Mouse (Mus musculus) liver, postnatal 0 days (tissue): Measurements from ENCODE around the gene Trappc11. TPM values are rescaled to one million over a fixed set of nuclear protein-coding genes. Genes with fewer than 3 reads are reported as not detected.

Experiments used
- ATAC-seq: fragments of 200-750 bp; cut with Nextera tagmentation; 2 replicates; pipeline ENCODE4 v1.8.0; 2017; ENCODE audit warnings: mild to moderate bottlenecking, moderate library complexity
- DNase-seq: peaks from one replicate; pipeline ENCODE4 v3.0.0-alpha.2; 2016
- H3K27ac ChIP-seq: fragments of 300-500 bp; sonication (generic); 2 replicates; pipeline ENCODE4 v1.5.1; 2014; ENCODE audit warnings: antibody characterized with exemption, moderate library complexity, mild to moderate bottlenecking, low read depth
- H3K27me3 ChIP-seq: fragments of 300-500 bp; sonication (generic); 2 replicates; pipeline ENCODE4 v1.6.1; 2014; ENCODE audit warnings: low read length, control low read depth, mixed read lengths; ENCODE audit not compliant: insufficient read depth
- H3K36me3 ChIP-seq: fragments of 300-500 bp; sonication (generic); replicated peaks from 2 replicates; pipeline ENCODE4 v1.6.1; 2014; ENCODE audit warnings: mild to moderate bottlenecking, control low read depth, low read length, moderate library complexity, mixed read lengths; ENCODE audit not compliant: insufficient read depth
- H3K4me1 ChIP-seq: fragments of 300-500 bp; sonication (generic); 2 replicates; pipeline ENCODE4 v1.6.1; 2014; ENCODE audit warnings: antibody characterized with exemption, mild to moderate bottlenecking, control low read depth; ENCODE audit not compliant: insufficient read depth
- H3K4me2 ChIP-seq: fragments of 300-500 bp; sonication (generic); 2 replicates; pipeline ENCODE4 v1.6.1; 2014; ENCODE audit warnings: low read depth, mild to moderate bottlenecking, low read length, moderate library complexity, mixed read lengths
- H3K4me3 ChIP-seq: fragments of 300-500 bp; sonication (generic); 2 replicates; pipeline ENCODE4 v1.5.1; 2014; ENCODE audit warnings: low read depth, low read length
- H3K9ac ChIP-seq: fragments of 300-500 bp; sonication (generic); replicated peaks from 2 replicates; pipeline ENCODE4 v1.6.1; 2014; ENCODE audit warnings: mild to moderate bottlenecking, moderate library complexity
- H3K9me3 ChIP-seq: fragments of 300-500 bp; sonication (generic); 2 replicates; pipeline ENCODE4 v1.6.1; 2016; ENCODE audit warnings: mild to moderate bottlenecking, control low read depth, low read length, mixed read lengths
- CTCF ChIP-seq: sonication (generic); IDR thresholded peaks from 2 replicates; pipeline ENCODE4 v1.5.1; 2016; ENCODE audit warnings: antibody characterized with exemption, low read depth
- EP300 ChIP-seq: IDR thresholded peaks from 2 replicates; pipeline ENCODE4 v1.6.1; 2016; ENCODE audit warnings: antibody characterized with exemption, low read depth, mild to moderate bottlenecking
- WGBS: fragments of 180-500 bp; shearing (Covaris S2); extraction: QIAGEN DNeasy Blood & Tissue Kit; methylation state at CpG from one replicate; pipeline ENCODE4 v1.1.7; 2014; ENCODE audit not compliant: insufficient replicate concordance; 5-methylcytosine and 5-hydroxymethylcytosine counted together
- polyA plus RNA-seq: library from polyadenylated mRNA; unstranded; fragments of >200 nt; fragmentation: Nextera tagmentation; extraction: Ambion mirVana; gene quantifications from 2 replicates; pipeline ENCODE4 v1.2.1, GENCODE M21; 2015

Trappc11 gene
- 9.2 and 10.2 TPM in 2 replicates for polyA plus RNA-seq

DNA sequence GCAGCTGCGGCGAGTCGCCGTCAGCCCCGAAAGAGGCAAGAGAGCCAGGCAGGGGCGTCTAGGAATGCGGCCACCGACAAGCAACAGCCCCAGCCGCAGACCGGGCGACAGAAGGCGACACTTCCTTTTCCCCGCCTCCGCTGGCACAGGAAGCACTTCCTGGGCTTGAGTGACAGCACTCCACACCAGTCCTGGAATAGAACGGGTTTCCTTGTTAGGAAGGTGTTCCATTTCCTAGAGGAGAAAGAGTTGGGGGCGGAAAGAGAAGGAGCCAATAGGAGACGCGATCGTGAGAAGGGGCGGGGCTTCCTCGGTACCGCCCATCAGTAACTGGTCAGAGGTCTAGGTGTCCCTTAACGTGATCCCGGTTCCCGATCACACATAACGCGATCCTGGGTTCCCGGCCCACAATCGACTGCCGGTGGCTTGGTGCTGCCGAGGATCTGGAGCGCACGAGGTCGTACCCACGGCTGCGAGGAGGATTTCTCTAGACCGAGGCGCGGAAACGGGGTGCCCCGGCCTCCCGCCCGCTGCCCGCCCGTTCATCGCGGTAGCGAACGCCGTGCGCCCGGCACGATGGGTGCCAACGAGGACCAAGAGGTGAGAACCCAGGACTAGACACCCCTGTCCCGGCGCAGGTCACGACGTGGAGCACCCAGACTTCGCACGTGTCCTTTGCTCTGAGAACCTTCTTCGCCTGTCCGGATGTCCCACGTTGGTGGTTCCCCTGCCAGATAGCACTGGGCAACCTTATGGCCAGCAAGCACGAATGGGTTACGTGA lies at the start of gene Trappc11, which contains the start of gene Rwdd4a:
Trappc11 (minus strand) TSS at position 127 of the 782 bp plus-strand sequence.
Rwdd4a (plus strand) TSS at position 321 of the 782 bp plus-strand sequence.
- Histone ChIP-seq H3K9ac (peak within 1 kb of the TSS; percentile 93), H3K36me3 (peaks cover 17% of the 10 kb centered on the region; the same call in 1 of the 2 replicates), H3K4me1 (peaks cover 20% of the 10 kb centered on the region), H3K9me3 (no peaks in the 10 kb centered on the region), H3K4me3 (peak within 1 kb of the TSS; percentile 86), H3K4me2 (peak within 1 kb of the TSS; percentile 94), H3K27ac (peak within 1 kb of the TSS; percentile 93), H3K27me3 (no peaks in the 10 kb centered on the region)
- TF ChIP-seq EP300 (no peak), CTCF (no peak)
- DNase-seq: peak; percentile 96
- peak; percentile 99 for ATAC-seq
- under 1% methylated on average over 63 of the region's 65 CpGs for WGBS

DNA sequence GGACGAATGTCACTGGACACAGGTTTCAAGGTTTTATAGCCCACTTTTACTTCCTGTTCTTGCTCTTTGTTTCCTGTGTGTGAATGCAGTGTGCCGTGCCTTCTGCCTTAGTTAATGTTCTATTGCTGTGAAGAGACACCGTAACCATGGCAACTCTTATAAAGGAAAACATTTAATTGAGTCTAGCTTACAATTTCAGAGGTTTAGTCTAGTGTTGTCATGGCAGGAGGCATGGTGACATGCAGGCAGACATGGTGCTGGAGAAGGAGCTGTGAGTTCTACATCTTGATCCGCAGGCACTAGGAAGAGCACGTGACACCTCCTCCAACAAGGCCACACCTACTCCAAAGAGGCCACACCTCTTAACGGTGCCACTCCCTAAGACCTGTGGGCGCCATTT lies 48.2 kb upstream of the Trappc11 start:
- Histone ChIP-seq H3K27ac (no peak overlapping the region), H3K4me2 (no peak overlapping the region), H3K36me3 (no peaks in the 10 kb centered on the region), H3K27me3 (no peaks in the 10 kb centered on the region), H3K4me3 (no peak overlapping the region), H3K9ac (no peak overlapping the region), H3K4me1 (no peaks in the 10 kb centered on the region), H3K9me3 (no peaks in the 10 kb centered on the region)
- WGBS: 70% methylated on average over 7 of the region's 7 CpGs
- DNase-seq (no peak), ATAC-seq (no peak)
- TF ChIP-seq CTCF (no peak), EP300 (no peak)

DNA sequence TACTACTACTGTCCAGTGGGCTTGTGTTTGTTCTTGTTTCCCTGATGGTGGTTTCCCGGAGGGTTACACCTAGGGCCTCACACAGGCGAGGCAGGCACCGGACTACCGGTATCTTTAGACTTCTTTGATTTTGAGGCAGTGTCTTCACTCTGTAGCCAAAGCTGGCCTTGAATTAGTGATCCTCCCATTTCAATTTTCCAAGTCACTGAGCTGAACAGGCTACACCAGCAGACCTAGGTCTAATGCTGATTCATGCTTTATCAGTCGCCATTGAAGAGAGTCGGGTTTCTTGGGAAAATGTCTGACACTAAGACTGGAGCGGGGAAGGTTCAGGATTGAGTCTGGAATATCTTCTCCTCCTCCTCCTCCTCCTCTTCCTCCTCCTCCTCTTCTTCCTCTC lies 40.2 kb upstream of the Trappc11 start:
- WGBS: 89% methylated on average over 7 of the region's 7 CpGs

GRCm38 (mm10) chr8:47570161-47570560 lies 36.9 kb upstream of the Trappc11 start:
- ATAC-seq (no peak), DNase-seq (no peak)
- no peak for TF ChIP-seq EP300
- TF ChIP-seq CTCF: no peak
- 72% methylated on average over 6 of the region's 6 CpGs for WGBS
- no peaks in the 10 kb centered on the region for H3K9me3 ChIP-seq
- no peak overlapping the region for H3K27ac ChIP-seq
- H3K9ac ChIP-seq: no peak overlapping the region
- no peaks in the 10 kb centered on the region for H3K36me3 ChIP-seq
- no peaks in the 10 kb centered on the region for H3K4me1 ChIP-seq
- no peak overlapping the region for H3K4me3 ChIP-seq
- no peak overlapping the region for H3K4me2 ChIP-seq
- H3K27me3 ChIP-seq: no peaks in the 10 kb centered on the region

More for the DNA sequence above, 40.2 kb upstream of the Trappc11 start:
- Histone ChIP-seq H3K4me3 (no peak overlapping the region), H3K9me3 (peaks cover 3% of the 10 kb centered on the region; the same call in 1 of the 2 replicates), H3K4me2 (no peak overlapping the region), H3K27ac (no peak overlapping the region), H3K4me1 (no peaks in the 10 kb centered on the region), H3K9ac (no peak overlapping the region), H3K36me3 (no peaks in the 10 kb centered on the region), H3K27me3 (no peaks in the 10 kb centered on the region)
- no peak for DNase-seq
- ATAC-seq: no peak
- TF ChIP-seq CTCF (no peak), EP300 (no peak)

- TF ChIP-seq CTCF: no peak
- no peak for TF ChIP-seq EP300
- Histone ChIP-seq H3K9me3 (no peaks in the 10 kb centered on the region), H3K9ac (no peak overlapping the region), H3K27ac (no peak overlapping the region), H3K27me3 (no peaks in the 10 kb centered on the region), H3K4me3 (no peak overlapping the region), H3K4me1 (no peaks in the 10 kb centered on the region), H3K36me3 (no peaks in the 10 kb centered on the region), H3K4me2 (no peak overlapping the region)
- ATAC-seq: no peak
- no peak for DNase-seq
- WGBS: 70% methylated on average over 5 of the region's 5 CpGs
Measured at GRCm38 (mm10) chr8:47568098-47568497, 34.8 kb upstream of the Trappc11 start.

DNA sequence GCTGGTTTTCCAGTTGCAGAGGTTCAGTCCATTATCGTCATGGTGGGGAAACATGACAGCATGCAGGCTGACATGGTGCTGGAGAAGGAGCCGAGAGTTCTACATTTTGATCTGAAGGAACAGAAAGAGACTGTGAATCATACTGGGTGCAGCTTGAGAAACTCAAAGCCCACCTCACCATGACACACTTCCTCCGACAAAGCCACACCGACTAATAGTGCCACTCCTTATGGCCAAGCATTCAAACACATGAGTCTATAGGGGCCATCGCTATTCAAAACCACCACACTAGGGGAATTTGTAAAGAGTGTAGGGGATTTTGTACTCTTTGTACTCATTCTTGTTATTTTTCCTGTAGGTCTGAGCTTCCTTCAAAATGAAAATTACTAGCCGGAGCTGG lies 33.3 kb upstream of the Trappc11 start:
- ATAC-seq (no peak), DNase-seq (no peak)
- Histone ChIP-seq H3K36me3 (no peaks in the 10 kb centered on the region), H3K4me3 (no peak overlapping the region), H3K9me3 (no peaks in the 10 kb centered on the region), H3K4me2 (no peak overlapping the region), H3K9ac (no peak overlapping the region), H3K4me1 (no peaks in the 10 kb centered on the region), H3K27ac (no peak overlapping the region), H3K27me3 (no peaks in the 10 kb centered on the region)
- 88% methylated on average over 6 of the region's 6 CpGs for WGBS
- TF ChIP-seq CTCF (no peak), EP300 (no peak)
